Mouse (Mus musculus) spleen, postnatal 14 days (tissue): ENCODE data around the gene Lmf2.

ENCODE experiments used
- DNase-seq, 2 experiments: peaks; one replicate each; pipeline ENCODE4 v3.0.0; 2021 to 2022; ENCODE audit warnings: low spot score in 2 of 2

Lmf2 gene

GRCm38 (mm10) chr15:89316146-89316545 lies 39.3 kb downstream of the Lmf2 start:
- DNase-seq, result no peak

- peak; percentile 96 for DNase-seq
These were observed 40.2 kb downstream of the Lmf2 start, which contains the start of gene Sbf1 for GRCm38 (mm10) chr15:89315190-89315731. TSS of gene Sbf1 (minus strand) at chr15:89315311.

- DNase-seq, result peak in 1 of 2 experiments; percentile 19
These were observed 40.8 kb downstream of the Lmf2 start for GRCm38 (mm10) chr15:89314511-89315189.

GRCm38 (mm10) chr15:89314107-89314506 lies 41.4 kb downstream of the Lmf2 start:
- DNase-seq, result no peak

- no peak for DNase-seq
These were observed 42.1 kb downstream of the Lmf2 start for GRCm38 (mm10) chr15:89313359-89313758.

GRCm38 (mm10) chr15:89309962-89310498 lies 45.4 kb downstream of the Lmf2 start:
- DNase-seq, result no peak

- no peak for DNase-seq
These were observed 46.9 kb downstream of the Lmf2 start for GRCm38 (mm10) chr15:89308406-89309139.

GRCm38 (mm10) chr15:89307461-89307860 lies 48.0 kb downstream of the Lmf2 start:
- no peak for DNase-seq

- no peak for DNase-seq
These were observed 49.5 kb downstream of the Lmf2 start for GRCm38 (mm10) chr15:89305966-89306365.
